Mouse (Mus musculus) liver, embryonic 14.5 days (tissue): ENCODE data around the gene Llgl2. TPM values are rescaled to one million over a fixed set of nuclear protein-coding genes. Genes with fewer than 3 reads are reported as not detected.

Experiments
- ATAC-seq: fragments of 200-750 bp; cut with Nextera tagmentation; 2 replicates; pipeline ENCODE4 v1.8.0; 2017; ENCODE audit warnings: moderate number of reproducible peaks, mild to moderate bottlenecking, moderate library complexity; ENCODE audit not compliant: insufficient read depth
- DNase-seq, 3 experiments: peaks; one replicate each; pipeline ENCODE4 v3.0.0-alpha.2; 2012 to 2013; ENCODE audit warnings: low read depth in 3 of 3, low spot score in 3 of 3
- H3K27ac ChIP-seq: fragments of 300-500 bp; sonication (generic); 2 replicates; pipeline ENCODE4 v1.5.1; 2014; ENCODE audit warnings: moderate library complexity, mild to moderate bottlenecking, control low read depth, inconsistent platforms
- H3K27me3 ChIP-seq: fragments of 300-500 bp; sonication (generic); 2 replicates; pipeline ENCODE4 v1.6.1; 2014; ENCODE audit warnings: mild to moderate bottlenecking, low read length, moderate library complexity; ENCODE audit not compliant: control insufficient read depth, insufficient read depth
- H3K36me3 ChIP-seq: fragments of 300-500 bp; sonication (generic); replicated peaks from 2 replicates; pipeline ENCODE4 v1.6.1; 2014; ENCODE audit warnings: low read depth; ENCODE audit not compliant: control insufficient read depth, insufficient read depth
- H3K4me1 ChIP-seq, 2 experiments: fragments of 200-500 bp in 1 of 2; fragments of 300-500 bp in 1 of 2; sonication (generic) in 1 of 2; replicated peaks; 2 replicates each; pipeline ENCODE4 v1.6.1; 2012 to 2014; ENCODE audit warnings: antibody characterized with exemption in 1 of 2, inconsistent platforms in 1 of 2, low read length in 1 of 2; ENCODE audit not compliant: control insufficient read depth in 2 of 2, insufficient read depth in 2 of 2
- H3K4me2 ChIP-seq: fragments of 300-500 bp; sonication (generic); 2 replicates; pipeline ENCODE4 v1.6.1; 2014; ENCODE audit warnings: low read depth, mild to moderate bottlenecking, control low read depth, moderate library complexity
- H3K4me3 ChIP-seq, 2 experiments: fragments of 200-500 bp in 1 of 2; fragments of 300-500 bp in 1 of 2; sonication (generic) in 1 of 2; 2 replicates each; pipeline ENCODE4 v1.5.1; 2012 to 2014; ENCODE audit warnings: low read depth in 2 of 2, low read length in 2 of 2, mild to moderate bottlenecking in 2 of 2, control low read depth in 1 of 2, inconsistent platforms in 1 of 2, moderate library complexity in 1 of 2; ENCODE audit not compliant: insufficient read depth in 1 of 2
- H3K9ac ChIP-seq: fragments of 300-500 bp; sonication (generic); replicated peaks from 2 replicates; pipeline ENCODE4 v1.6.1; 2014; ENCODE audit warnings: mild to moderate bottlenecking, control low read depth, moderate library complexity
- H3K9me3 ChIP-seq: fragments of 300-500 bp; sonication (generic); 2 replicates; pipeline ENCODE4 v1.6.1; 2016; ENCODE audit warnings: low read length, mixed read lengths; ENCODE audit not compliant: control insufficient read depth
- CTCF ChIP-seq: IDR thresholded peaks from 2 replicates; pipeline ENCODE4 v1.5.1; 2016; ENCODE audit warnings: antibody characterized with exemption, low read depth, control low read depth
- EP300 ChIP-seq: IDR thresholded peaks from 2 replicates; pipeline ENCODE4 v1.6.1; 2016; ENCODE audit warnings: antibody characterized with exemption, low read depth
- WGBS: fragments of 180-500 bp; shearing (Covaris S2); extraction: QIAGEN DNeasy Blood & Tissue Kit; methylation state at CpG from one replicate; pipeline ENCODE4 v1.1.7; 2014; ENCODE audit not compliant: insufficient replicate concordance; 5-methylcytosine and 5-hydroxymethylcytosine counted together
- polyA plus RNA-seq, 2 experiments: library from polyadenylated mRNA; depleted of rRNA in 1 of 2; stranded (reverse) in 1 of 2; unstranded in 1 of 2; fragments of >200 nt; fragmentation: Nextera tagmentation in 1 of 2; extraction: Ambion mirVana in 1 of 2; gene quantifications; 2 replicates each; pipeline versions ENCODE4 v1.2.1 to v1.2.3; 2012 to 2014

Llgl2 gene
- polyA plus RNA-seq, 2 experiments: 7.5 to 10.5 TPM

- WGBS: 82% methylated on average over 16 of the region's 16 CpGs
- no peak overlapping the region for H3K4me3 ChIP-seq
- no peaks in the 10 kb centered on the region for H3K27me3 ChIP-seq
- no peaks in the 10 kb centered on the region for H3K9me3 ChIP-seq
- H3K36me3 ChIP-seq: no peaks in the 10 kb centered on the region; the same call in 1 of the 2 replicates
- no peak overlapping the region for H3K4me2 ChIP-seq
- H3K4me1 ChIP-seq: peaks cover 9 to 16% of the 10 kb centered on the region in 2 experiments
- no peak for DNase-seq
- TF ChIP-seq EP300: no peak
- TF ChIP-seq CTCF: no peak
- H3K27ac ChIP-seq: no peak overlapping the region
- no peak for ATAC-seq
- H3K9ac ChIP-seq: no peak overlapping the region
Observed at GRCm38 (mm10) chr11:115819915-115820623, 3.8 kb upstream of the Llgl2 start.

GRCm38 (mm10) chr11:115821001-115821400 lies 2.8 kb upstream of the Llgl2 start:
- no peak for ATAC-seq
- no peaks in the 10 kb centered on the region; the same call in 1 of the 2 replicates for H3K36me3 ChIP-seq
- no peak overlapping the region for H3K4me2 ChIP-seq
- no peak overlapping the region for H3K27ac ChIP-seq
- no peak overlapping the region for H3K9ac ChIP-seq
- TF ChIP-seq EP300 (no peak), CTCF (no peak)
- no peaks in the 10 kb centered on the region for H3K27me3 ChIP-seq
- no peaks in the 10 kb centered on the region for H3K9me3 ChIP-seq
- no peak overlapping the region for H3K4me3 ChIP-seq
- H3K4me1 ChIP-seq: peaks cover 4 to 9% of the 10 kb centered on the region in 2 experiments; a peak in 3 of 4 replicates
- 57% methylated on average over 4 of the region's 4 CpGs for WGBS
- DNase-seq: no peak

GRCm38 (mm10) chr11:115824813-115825212 lies 964 bp downstream of the Llgl2 start:
- no peaks in the 10 kb centered on the region for H3K27me3 ChIP-seq
- H3K4me3 ChIP-seq: peak overlapping the region; percentile 59 to 80
- TF ChIP-seq EP300 (no peak), CTCF (no peak)
- no peaks in the 10 kb centered on the region for H3K9me3 ChIP-seq
- WGBS: 21% methylated on average over 11 of the region's 11 CpGs
- DNase-seq (no peak), ATAC-seq (no peak)
- peaks cover 4 to 18% of the 10 kb centered on the region in 2 experiments; a peak in 3 of 4 replicates for H3K4me1 ChIP-seq
- H3K4me2 ChIP-seq: peak overlapping the region; percentile 94
- no peaks in the 10 kb centered on the region; the same call in 1 of the 2 replicates for H3K36me3 ChIP-seq
- peak overlapping the region; percentile 78 for H3K9ac ChIP-seq
- H3K27ac ChIP-seq: no peak overlapping the region

GRCm38 (mm10) chr11:115826487-115826886 lies 2.6 kb downstream of the Llgl2 start:
- Histone ChIP-seq H3K9ac (no peak overlapping the region), H3K4me2 (no peak overlapping the region)

GRCm38 (mm10) chr11:115827624-115828023 lies 3.8 kb downstream of the Llgl2 start:
- Histone ChIP-seq H3K4me2 (no peak overlapping the region), H3K9me3 (no peaks in the 10 kb centered on the region), H3K9ac (no peak overlapping the region), H3K4me1 (peaks cover 19 to 42% of the 10 kb centered on the region in 2 experiments), H3K36me3 (no peaks in the 10 kb centered on the region), H3K27me3 (no peaks in the 10 kb centered on the region), H3K27ac (no peak overlapping the region), H3K4me3 (no peak overlapping the region)
- WGBS: 72% methylated on average over 6 of the region's 6 CpGs
- DNase-seq (no peak), ATAC-seq (no peak)
- TF ChIP-seq EP300: no peak
- TF ChIP-seq CTCF: no peak

More at GRCm38 (mm10) chr11:115826487-115826886, 2.6 kb downstream of the Llgl2 start:
- TF ChIP-seq CTCF: no peak
- TF ChIP-seq EP300: no peak
- DNase-seq: no peak
- no peak for ATAC-seq
- Histone ChIP-seq H3K9me3 (no peaks in the 10 kb centered on the region), H3K4me3 (no peak overlapping the region), H3K27ac (no peak overlapping the region), H3K4me1 (peaks cover 12 to 33% of the 10 kb centered on the region in 2 experiments), H3K36me3 (no peaks in the 10 kb centered on the region), H3K27me3 (no peaks in the 10 kb centered on the region)
- 57% methylated on average over 5 of the region's 5 CpGs for WGBS
